Mouse (Mus musculus): Measurements from ENCODE around the gene Skor1.

GRCm38 (mm10) chr9:63150086-63150800 lies 1.5 kb upstream of the Skor1 start:
- no peak for TF ChIP-seq HCFC1 (IDR thresholded peaks at IDR 0.05; ENCODE audit: borderline replicate concordance, insufficient read depth, low read length)
- TF ChIP-seq CHD2 (IDR thresholded peaks at IDR 0.05; ENCODE audit: low read depth, low read length), result no peak
- no peak for TF ChIP-seq ZC3H11A (IDR thresholded peaks at IDR 0.05; ENCODE audit: borderline replicate concordance, low read depth, low read length)
- no peak for TF ChIP-seq ZNF384 (IDR thresholded peaks at IDR 0.05; ENCODE audit: low read depth, low read length)
- TF ChIP-seq MAFK (IDR thresholded peaks at IDR 0.05; ENCODE audit: insufficient read depth, low read depth, low read length), result no peak
